Mouse (Mus musculus): ENCODE results near the gene Ubn1. TPM values are rescaled to one million over a fixed set of nuclear protein-coding genes. Genes with fewer than 3 reads are reported as not detected.

Gene Ubn1
- polyA plus RNA-seq (2014; fragmentation: Illumina TruSeq; extraction: RNeasy Lipid Tissue Mini Kit (QIAGEN cat#74804); ENCODE audit: low read depth, low replicate concordance) = 24.4 TPM

GRCm38 (mm10) chr16:5049774-5050234 lies at the start of gene Ubn1, which contains the start of gene Glyr1:
Gene Ubn1, plus strand, starts transcription at chr16:5050057.
Gene Glyr1, minus strand, starts transcription at chr16:5049863.

DNA sequence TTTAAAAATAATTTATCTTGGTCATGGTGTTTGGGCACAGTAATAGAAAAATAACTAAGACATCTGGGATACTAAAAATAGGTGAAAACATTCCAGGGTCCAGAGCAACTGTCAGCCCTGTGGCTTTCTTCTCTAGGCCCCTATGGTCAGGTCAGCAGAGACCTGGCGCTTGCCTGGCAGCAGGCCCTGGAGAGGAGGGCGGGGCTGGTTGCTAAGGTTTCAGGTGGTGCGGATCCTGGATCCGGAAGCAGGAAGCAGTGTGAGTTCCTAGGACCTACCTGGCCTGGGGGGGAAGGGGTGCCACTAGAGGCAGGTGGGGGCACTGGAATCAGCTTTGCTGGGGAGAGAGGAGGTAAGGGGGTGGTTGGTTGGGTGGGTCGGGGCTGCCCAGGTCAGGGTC lies 42.8 kb upstream of the Ubn1 start, which contains the start of gene Smim22:
Gene Smim22 (plus strand): TSS at position 222 of the 400 bp plus-strand sequence.

GRCm38 (mm10) chr16:5013054-5013838 lies 36.6 kb upstream of the Ubn1 start, which contains the start of gene Rogdi:
Gene Rogdi, minus strand, starts transcription at chr16:5013553.

DNA sequence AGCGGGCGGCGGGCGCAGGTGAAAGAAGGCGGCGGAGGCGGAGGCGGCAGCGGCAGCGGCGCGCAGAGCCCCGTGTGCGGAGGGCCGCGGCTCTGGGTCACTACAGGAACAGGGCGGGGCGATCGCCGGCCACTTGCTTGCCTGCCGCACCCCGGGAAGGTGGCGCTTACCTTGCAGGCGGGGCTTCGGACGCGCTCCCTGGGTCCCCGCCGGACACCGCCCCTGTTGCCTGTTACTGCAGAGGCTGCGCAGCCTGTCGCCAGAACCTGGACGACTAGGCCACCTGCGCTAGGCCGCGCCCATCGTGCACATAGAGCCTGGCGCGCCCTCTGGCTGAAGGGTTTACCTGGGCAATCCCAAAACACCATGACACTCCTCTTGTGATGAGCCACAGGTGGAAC lies 82.5 kb downstream of the Ubn1 start, which contains the start of gene Ppl:
Gene Ppl (minus strand): TSS at position 21 of the 401 bp plus-strand sequence.

Other genes with a start within 250 kb of the Ubn1 start
- gene 4930562C15Rik, start 214.6 kb upstream of the Ubn1 start, polyA plus RNA-seq (2014; fragmentation: Illumina TruSeq; extraction: RNeasy Lipid Tissue Mini Kit (QIAGEN cat#74804); ENCODE audit: low read depth, low replicate concordance) = 21.1 TPM
- 4.2 TPM for gene Ubald1, start 169.7 kb upstream of the Ubn1 start, polyA plus RNA-seq (2014; fragmentation: Illumina TruSeq; extraction: RNeasy Lipid Tissue Mini Kit (QIAGEN cat#74804); ENCODE audit: low read depth, low replicate concordance)
- gene Mgrn1, start 163.8 kb upstream of the Ubn1 start, polyA plus RNA-seq (2014; fragmentation: Illumina TruSeq; extraction: RNeasy Lipid Tissue Mini Kit (QIAGEN cat#74804); ENCODE audit: low read depth, low replicate concordance) = 2.8 TPM
- gene Nudt16l1, start 111.3 kb upstream of the Ubn1 start, polyA plus RNA-seq (2014; fragmentation: Illumina TruSeq; extraction: RNeasy Lipid Tissue Mini Kit (QIAGEN cat#74804); ENCODE audit: low read depth, low replicate concordance) = 5.9 TPM
- gene Anks3, start 85.9 kb upstream of the Ubn1 start, polyA plus RNA-seq (2014; fragmentation: Illumina TruSeq; extraction: RNeasy Lipid Tissue Mini Kit (QIAGEN cat#74804); ENCODE audit: low read depth, low replicate concordance) = 9.8 TPM
- 61.6 TPM for gene Sept12, start 52.2 kb upstream of the Ubn1 start, polyA plus RNA-seq (2014; fragmentation: Illumina TruSeq; extraction: RNeasy Lipid Tissue Mini Kit (QIAGEN cat#74804); ENCODE audit: low read depth, low replicate concordance)
- not detected for gene Smim22, start 42.8 kb upstream of the Ubn1 start, polyA plus RNA-seq (2014; fragmentation: Illumina TruSeq; extraction: RNeasy Lipid Tissue Mini Kit (QIAGEN cat#74804); ENCODE audit: low read depth, low replicate concordance)
- gene Rogdi, start 36.5 kb upstream of the Ubn1 start, polyA plus RNA-seq (2014; fragmentation: Illumina TruSeq; extraction: RNeasy Lipid Tissue Mini Kit (QIAGEN cat#74804); ENCODE audit: low read depth, low replicate concordance) = 3.5 TPM
- 50.3 TPM for gene Glyr1, start 194 bp upstream of the Ubn1 start, polyA plus RNA-seq (2014; fragmentation: Illumina TruSeq; extraction: RNeasy Lipid Tissue Mini Kit (QIAGEN cat#74804); ENCODE audit: low read depth, low replicate concordance)
- gene Ppl, start 82.4 kb downstream of the Ubn1 start, polyA plus RNA-seq (2014; fragmentation: Illumina TruSeq; extraction: RNeasy Lipid Tissue Mini Kit (QIAGEN cat#74804); ENCODE audit: low read depth, low replicate concordance) = 0.06 TPM
- not detected for gene Sec14l5, start 97.1 kb downstream of the Ubn1 start, polyA plus RNA-seq (2014; fragmentation: Illumina TruSeq; extraction: RNeasy Lipid Tissue Mini Kit (QIAGEN cat#74804); ENCODE audit: low read depth, low replicate concordance)
- not detected for gene Nagpa, start 154.0 kb downstream of the Ubn1 start, polyA plus RNA-seq (2014; fragmentation: Illumina TruSeq; extraction: RNeasy Lipid Tissue Mini Kit (QIAGEN cat#74804); ENCODE audit: low read depth, low replicate concordance)
- 2.0 TPM for gene AU021092, start 172.2 kb downstream of the Ubn1 start, polyA plus RNA-seq (2014; fragmentation: Illumina TruSeq; extraction: RNeasy Lipid Tissue Mini Kit (QIAGEN cat#74804); ENCODE audit: low read depth, low replicate concordance)
- 1.5 TPM for gene Alg1, start 183.6 kb downstream of the Ubn1 start, polyA plus RNA-seq (2014; fragmentation: Illumina TruSeq; extraction: RNeasy Lipid Tissue Mini Kit (QIAGEN cat#74804); ENCODE audit: low read depth, low replicate concordance)
- gene Eef2kmt, start 205.9 kb downstream of the Ubn1 start, polyA plus RNA-seq (2014; fragmentation: Illumina TruSeq; extraction: RNeasy Lipid Tissue Mini Kit (QIAGEN cat#74804); ENCODE audit: low read depth, low replicate concordance) = 3.6 TPM

Data from testis, adult 10 weeks (tissue).